Mouse (Mus musculus) kidney, adult 2 months (tissue): ENCODE results near the gene Zfp592.

Experiments used
- CTCF ChIP-seq: fragments of 200-500 bp; conservative IDR thresholded peaks from 2 replicates; pipeline ENCODE4 v1.5.1; 2011; ENCODE audit warnings: low read depth, mild to moderate bottlenecking, control low read depth, low read length, moderate library complexity, mixed read lengths; ENCODE audit not compliant: insufficient read depth, insufficient read length
- POLR2A ChIP-seq: fragments of 200-500 bp; IDR thresholded peaks from one replicate; pipeline ENCODE4 v1.6.1; 2011; ENCODE audit warnings: low read depth, low read length, control low read depth

DNA sequence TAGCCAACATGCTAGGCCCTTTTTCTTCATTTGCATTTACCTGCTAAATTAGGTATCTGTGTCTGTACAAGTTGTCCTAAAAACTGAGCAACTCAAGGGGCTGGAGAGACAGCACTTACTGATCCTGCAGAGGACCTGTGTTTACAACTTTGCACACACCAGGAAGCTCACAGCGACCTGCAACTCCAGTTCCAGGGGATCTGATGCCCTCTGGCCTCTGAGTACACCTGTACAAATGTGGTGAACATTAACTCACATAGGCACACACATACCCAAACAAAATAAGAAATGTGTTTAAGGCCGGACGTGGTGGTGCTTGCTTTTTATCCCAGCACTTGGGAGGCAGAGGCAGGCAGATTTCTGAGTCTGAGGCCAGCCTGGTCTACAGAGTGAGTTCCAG lies 41.3 kb upstream of the Zfp592 start:
- TF ChIP-seq POLR2A = no peak
- TF ChIP-seq CTCF = no peak
